Mouse (Mus musculus) spleen, adult 2 months (tissue): ENCODE measurements around the gene Bco2. TPM values are rescaled to one million over a fixed set of nuclear protein-coding genes. Genes with fewer than 3 reads are reported as not detected.

Experiments
- DNase-seq, 2 experiments: peaks; one replicate each; pipeline versions ENCODE4 v3.0.0 to v3.0.0-alpha.2; 2012 to 2021; ENCODE audit warnings: low spot score in 2 of 2, low read depth in 1 of 2
- H3K27ac ChIP-seq: fragments of 200-500 bp; 2 replicates; pipeline ENCODE4 v1.5.1; 2012; ENCODE audit warnings: low read length, inconsistent platforms; ENCODE audit not compliant: insufficient read depth
- H3K27me3 ChIP-seq: fragments of 200-500 bp; 2 replicates; pipeline ENCODE4 v1.6.1; 2012; ENCODE audit warnings: mild to moderate bottlenecking, moderate library complexity, low read length, inconsistent platforms; ENCODE audit not compliant: control insufficient read depth, insufficient read depth
- H3K36me3 ChIP-seq: fragments of 200-500 bp; 2 replicates; pipeline ENCODE4 v1.6.1; 2012; ENCODE audit warnings: mild to moderate bottlenecking, low read length, inconsistent platforms; ENCODE audit not compliant: control insufficient read depth, insufficient read depth
- H3K4me1 ChIP-seq: fragments of 200-500 bp; 2 replicates; pipeline ENCODE4 v1.6.1; 2011; ENCODE audit warnings: inconsistent platforms; ENCODE audit not compliant: control insufficient read depth, insufficient read depth, insufficient read length
- H3K4me3 ChIP-seq: fragments of 200-500 bp; 2 replicates; pipeline ENCODE4 v1.5.1; 2011; ENCODE audit warnings: mild to moderate bottlenecking, inconsistent platforms; ENCODE audit not compliant: insufficient read depth, insufficient read length; ENCODE audit errors: extremely low read depth
- CTCF ChIP-seq: fragments of 200-500 bp; IDR thresholded peaks from 2 replicates; pipeline ENCODE4 v1.5.1; 2011; ENCODE audit warnings: mild to moderate bottlenecking, inconsistent platforms; ENCODE audit not compliant: insufficient read depth, insufficient read length, insufficient replicate concordance; ENCODE audit errors: extremely low read depth
- POLR2A ChIP-seq: fragments of 200-500 bp; IDR thresholded peaks from 2 replicates; pipeline ENCODE4 v1.6.1; 2011; ENCODE audit warnings: low read depth, low read length, inconsistent platforms
- WGBS: fragments of 180-500 bp; shearing (Covaris S2); methylation state at CpG from one replicate; pipeline ENCODE4 v1.1.7; 2018; 5-methylcytosine and 5-hydroxymethylcytosine counted together
- polyA plus RNA-seq: library from polyadenylated mRNA; depleted of rRNA; stranded (reverse); fragments of >200 nt; gene quantifications from 2 replicates; pipeline ENCODE4 v1.2.3, GENCODE M21; 2012

Bco2 gene
- polyA plus RNA-seq, 1 experiment = 0.62 TPM

DNA sequence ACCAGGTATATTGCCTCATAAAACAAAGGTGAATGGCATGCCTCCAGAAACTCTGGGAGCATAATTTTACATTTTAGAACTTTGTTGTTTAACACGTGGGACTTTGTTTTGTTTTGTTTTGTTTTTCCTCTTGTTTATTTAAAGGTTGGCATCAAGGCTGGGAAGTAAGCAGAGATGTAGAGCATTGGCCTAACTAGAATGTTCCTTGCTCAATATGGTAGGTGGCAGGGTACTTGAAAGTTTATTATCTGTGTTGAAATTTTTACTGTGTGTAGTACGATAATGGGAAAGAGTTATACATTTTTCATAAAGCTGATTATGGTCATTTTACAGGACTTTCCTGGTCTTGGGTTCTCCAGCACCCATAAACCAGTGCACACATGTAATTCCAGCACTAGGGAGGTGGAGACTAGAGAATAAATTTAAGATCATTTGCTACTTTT is 7.0 kb upstream of the Bco2 start:
- Histone ChIP-seq H3K27ac (no peak overlapping the region), H3K27me3 (no peaks in the 10 kb centered on the region), H3K4me3 (no peak overlapping the region), H3K36me3 (no peaks in the 10 kb centered on the region), H3K4me1 (no peaks in the 10 kb centered on the region)
- no peak for TF ChIP-seq CTCF
- no peak for DNase-seq
- WGBS = 84% methylated on average over 2 of the region's 2 CpGs

DNA sequence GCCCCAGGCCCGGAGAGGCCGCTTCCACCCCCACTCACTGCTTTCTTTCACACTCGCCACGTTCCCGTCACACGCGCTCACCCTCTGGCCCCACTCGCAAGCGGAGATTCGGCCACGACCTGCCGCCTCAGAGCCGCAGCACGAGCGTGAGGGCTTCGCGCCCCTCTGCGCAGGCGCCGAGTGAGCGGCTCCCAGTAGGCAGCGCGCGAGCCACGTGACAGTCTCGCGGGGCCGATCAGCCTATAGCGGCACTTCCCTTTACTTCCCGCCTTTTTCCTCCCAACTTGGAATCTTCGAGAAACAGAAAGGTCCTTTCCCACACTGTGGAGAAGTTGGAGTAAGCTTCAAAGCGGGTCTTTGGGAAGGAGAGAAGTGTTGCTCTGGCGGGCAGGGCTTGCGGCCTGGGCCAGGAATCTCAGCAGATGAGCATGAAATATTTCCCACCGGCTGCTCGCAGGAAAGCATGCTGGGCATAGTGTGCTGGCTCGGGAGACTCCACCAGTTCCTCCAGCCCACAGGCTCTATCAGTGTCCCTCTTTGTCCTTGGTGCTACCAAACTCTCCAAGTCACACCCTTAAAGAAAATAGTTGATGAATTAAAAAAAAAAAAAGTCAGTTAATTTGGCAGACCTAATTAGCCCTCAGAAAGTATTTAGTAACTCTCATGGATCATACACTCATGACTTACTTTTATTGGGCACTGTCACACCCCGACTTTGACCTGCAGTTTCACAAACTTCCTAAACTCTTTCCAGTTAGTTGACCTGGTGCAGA is 6.3 kb upstream of the Bco2 start, which contains the start of gene Tex12:
Gene Tex12, minus strand, starts transcription at position 181 of the 773 bp plus-strand sequence.
- DNase-seq = no peak
- no peak within 1 kb of the TSS for H3K27ac ChIP-seq
- no peak within 1 kb of the TSS for H3K4me3 ChIP-seq
- H3K27me3 ChIP-seq = no peaks in the 10 kb centered on the region
- H3K36me3 ChIP-seq = no peaks in the 10 kb centered on the region
- WGBS = 95% methylated on average over 38 of the region's 38 CpGs
- H3K4me1 ChIP-seq = no peaks in the 10 kb centered on the region
- TF ChIP-seq CTCF (no peak), POLR2A (no peak)

DNA sequence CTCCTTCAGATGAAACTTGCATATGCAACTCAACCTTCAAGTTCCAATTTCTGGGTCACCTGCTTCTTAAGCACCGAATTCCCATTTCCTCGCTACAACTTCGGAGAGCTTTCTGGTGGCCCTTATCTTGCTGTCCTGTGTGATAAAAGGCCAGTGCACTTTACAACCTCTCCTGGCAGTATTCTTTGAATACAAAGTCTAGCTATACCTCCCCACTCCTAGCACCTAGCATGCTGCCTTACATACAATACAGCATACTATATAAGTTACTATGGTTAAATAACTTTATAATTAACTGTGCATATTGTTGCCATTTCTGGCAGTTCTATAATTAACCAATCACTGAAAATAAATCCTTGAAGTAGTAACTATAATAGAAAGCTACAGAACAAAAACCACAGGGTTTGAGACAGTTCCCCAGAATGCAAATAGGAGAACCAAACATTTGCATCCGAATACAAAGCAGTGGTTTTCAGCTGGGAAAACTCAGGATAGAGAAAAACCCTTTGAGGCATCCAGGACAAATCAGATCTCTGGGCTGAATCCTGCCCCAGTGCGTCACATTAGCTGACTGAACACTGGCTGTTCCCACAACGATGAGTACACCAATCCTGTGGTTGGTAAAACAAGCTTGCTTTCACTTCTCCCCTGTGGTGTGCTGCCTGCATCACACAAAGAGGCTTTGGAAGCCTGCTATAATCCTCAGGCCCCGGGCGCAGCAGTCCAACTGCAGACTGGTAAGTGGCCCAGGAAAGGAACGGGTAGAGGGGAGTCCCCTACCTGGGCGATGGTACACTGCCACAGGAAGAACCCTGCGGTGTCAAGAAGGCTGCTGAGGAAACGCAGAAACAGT is 514 bp downstream of the Bco2 start, which contains the start of gene Il18:
Gene Il18, plus strand, starts transcription at position 587 of the 853 bp plus-strand sequence.
- Histone ChIP-seq H3K4me3 (peak within 1 kb of the TSS; percentile 40; the same call in 1 of the 2 replicates), H3K4me1 (peaks cover 11% of the 10 kb centered on the region), H3K36me3 (no peaks in the 10 kb centered on the region), H3K27me3 (no peaks in the 10 kb centered on the region), H3K27ac (peak within 1 kb of the TSS; percentile 64)
- TF ChIP-seq POLR2A (no peak), CTCF (no peak)
- DNase-seq = peak in 1 of 2 experiments; percentile 67
- WGBS = 25% methylated on average over 12 of the region's 12 CpGs

DNA sequence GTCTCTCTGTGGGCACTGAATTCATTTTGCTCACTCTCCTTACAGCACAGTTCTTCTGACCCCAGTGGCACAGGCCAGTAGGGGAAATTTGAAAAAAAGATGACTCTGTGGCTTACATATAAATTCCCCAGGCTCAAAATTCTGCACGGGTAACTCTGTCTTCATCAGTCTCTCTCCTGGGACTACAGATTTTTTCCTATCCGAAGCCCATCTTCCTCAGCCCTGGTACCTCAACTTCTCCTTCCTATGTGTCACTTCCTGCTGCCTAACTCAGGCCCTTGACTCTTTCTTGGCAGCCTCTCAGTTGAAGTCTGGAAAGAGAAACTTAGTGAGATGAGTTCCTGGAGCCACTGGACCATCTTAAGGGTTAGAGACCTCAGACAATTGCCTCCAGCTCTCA is 1.4 kb downstream of the Bco2 start:
- TF ChIP-seq POLR2A = no peak
- TF ChIP-seq CTCF = no peak
- H3K27ac ChIP-seq = peak overlapping the region; percentile 26; the same call in 1 of the 2 replicates
- peaks cover 11% of the 10 kb centered on the region for H3K4me1 ChIP-seq
- WGBS = 13% methylated on average over 2 of the region's 2 CpGs
- no peaks in the 10 kb centered on the region for H3K27me3 ChIP-seq
- DNase-seq = no peak
- H3K36me3 ChIP-seq = no peaks in the 10 kb centered on the region
- H3K4me3 ChIP-seq = no peak overlapping the region

GRCm38 (mm10) chr9:50552206-50552605 is 2.8 kb downstream of the Bco2 start:
- DNase-seq = no peak
- no peak overlapping the region for H3K27ac ChIP-seq
- no peaks in the 10 kb centered on the region for H3K27me3 ChIP-seq
- H3K4me1 ChIP-seq = peaks cover 15% of the 10 kb centered on the region
- WGBS = 74% methylated on average over 5 of the region's 5 CpGs
- no peak for TF ChIP-seq POLR2A
- no peak for TF ChIP-seq CTCF
- no peaks in the 10 kb centered on the region for H3K36me3 ChIP-seq
- no peak overlapping the region for H3K4me3 ChIP-seq

- H3K4me3 ChIP-seq = no peak overlapping the region
- TF ChIP-seq CTCF (no peak), POLR2A (no peak)
- H3K36me3 ChIP-seq = no peaks in the 10 kb centered on the region
- no peaks in the 10 kb centered on the region for H3K27me3 ChIP-seq
- 85% methylated on average over 4 of the region's 4 CpGs for whole genome bisulfite sequencing
- peaks cover 16% of the 10 kb centered on the region for H3K4me1 ChIP-seq
- H3K27ac ChIP-seq = no peak overlapping the region
- no peak for DNase-seq
These were observed 6.0 kb downstream of the Bco2 start for GRCm38 (mm10) chr9:50548936-50549335.
